Mouse (Mus musculus) Patski (cell line): Measurements from ENCODE around the gene Gpc6. TPM values are rescaled to one million over a fixed set of nuclear protein-coding genes. Genes with fewer than 3 reads are reported as not detected.

Experiments used
- ATAC-seq: fragments of 100-300 bp; one replicate; pipeline ENCODE4 v1.8.0; 2021
- CTCF ChIA-PET: fragments of 350-600 bp; sonication (Branson Sonifier 250); formaldehyde crosslinking; loops from one replicate; lab custom pipeline; 2022; ENCODE audit warnings: inconsistent platforms; lab: Charles Lee
- POLR2A ChIA-PET: fragments of 350-600 bp; sonication (Branson Sonifier 250); formaldehyde crosslinking; loops from one replicate; lab custom pipeline; 2022; ENCODE audit warnings: antibody characterized with exemption, inconsistent platforms; lab: Charles Lee
- DNase-seq: peaks from one replicate; pipeline ENCODE4 v3.0.0-alpha.2; 2011; ENCODE audit warnings: low read depth, low spot score
- H3K27me3 ChIP-seq: fragments of 371-371 bp; one replicate; pipeline ENCODE4 v1.5.1; 2021
- CTCF ChIP-seq: fragments of 100-300 bp; IDR thresholded peaks from one replicate; pipeline ENCODE4 v1.5.1; 2021
- in situ Hi-C: fragments of 300-500 bp; cut with MboI; formaldehyde crosslinking; loops from 3 replicates; pipeline ENCODE4 v1.11.1; 2018; ENCODE audit warnings: low pct_unique_long_range_greater_than_20kb, mixed read lengths
- polyA plus RNA-seq: library from polyadenylated mRNA; unstranded; gene quantifications from one replicate; pipeline ENCODE4 v1.2.3, GENCODE M21; 2021

Gene Gpc6
- polyA plus RNA-seq, 1 experiment from 2014 or later, result 56.6 TPM

DNA sequence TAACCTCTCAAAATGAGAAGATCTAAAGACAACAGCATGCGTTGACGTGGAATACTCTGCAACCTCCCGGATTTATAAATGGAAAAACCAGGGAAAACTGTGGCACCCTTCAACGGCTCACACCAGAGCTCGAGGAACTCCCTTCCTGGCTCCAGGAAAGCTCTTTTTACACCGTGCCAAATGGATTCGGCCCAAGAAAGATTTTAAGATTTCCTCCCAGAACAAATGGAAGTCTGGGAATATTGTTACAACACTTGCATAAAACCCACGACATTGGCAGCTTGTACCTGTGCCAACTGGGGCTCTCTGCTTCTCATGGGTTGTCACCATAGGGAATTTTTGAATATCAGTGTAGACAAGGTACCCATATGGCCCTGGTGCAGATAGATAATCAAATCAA, 647.1 kb downstream of the Gpc6 start:
- TF ChIP-seq CTCF, result no peak
- POLR2A ChIA-PET, result no interaction called here
- ATAC-seq, result no peak
- DNase-seq, result no peak
- no peaks in the 10 kb centered on the region for H3K27me3 ChIP-seq
- CTCF ChIA-PET, result no interaction called here
- in situ Hi-C loops, result no loop called here

DNA sequence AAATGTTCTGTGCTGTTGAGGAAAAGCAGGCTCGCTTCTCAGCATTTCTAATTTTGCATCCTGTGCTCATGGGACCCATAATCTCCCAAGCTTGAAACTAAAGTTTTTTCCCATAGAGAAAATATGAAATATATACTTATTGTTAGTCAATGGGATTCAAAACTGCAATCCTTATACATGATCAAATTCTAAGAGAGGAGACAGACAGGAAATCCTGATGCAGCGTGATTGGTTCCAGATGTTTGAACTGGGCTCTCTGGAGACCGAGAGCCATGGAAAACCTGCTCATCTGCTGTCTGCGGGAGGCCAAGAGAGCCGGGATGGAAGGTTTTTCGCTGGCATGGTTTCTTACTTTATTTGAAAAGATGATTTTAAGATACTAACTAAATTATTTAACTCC, 649.1 kb downstream of the Gpc6 start:
- DNase-seq (no peak), ATAC-seq (no peak)
- CTCF ChIA-PET, result no interaction called here

DNA sequence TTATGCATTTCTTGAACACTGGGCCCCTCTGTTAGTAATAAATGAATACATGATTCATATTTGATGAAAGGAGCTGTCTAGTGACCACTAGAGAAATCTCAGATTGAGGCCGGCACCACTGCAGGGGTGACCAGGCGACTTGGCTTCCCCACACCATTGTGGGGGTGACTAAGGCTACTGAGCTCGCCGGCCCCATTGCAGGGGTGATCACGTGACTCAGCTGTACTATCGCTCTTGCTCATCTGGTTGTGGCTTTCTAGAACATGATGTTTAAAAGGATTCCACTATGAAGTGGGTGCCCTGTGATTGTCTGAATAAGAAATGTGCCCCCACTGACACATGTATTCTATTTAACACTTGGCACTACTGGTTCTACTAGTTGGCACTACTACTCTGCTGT, 656.6 kb downstream of the Gpc6 start:
- ChIA-PET CTCF (interaction anchor here (1.6 kb wide), 1 partner anchor 15 kb away, joined by 4 read pairs; no protein-coding TSS in a partner anchor), POLR2A (no interaction called here)
- ATAC-seq (no peak), DNase-seq (no peak)
- in situ Hi-C loops, result no loop called here
- no peaks in the 10 kb centered on the region for H3K27me3 ChIP-seq
- no peak for TF ChIP-seq CTCF

More for the DNA sequence above, 649.1 kb downstream of the Gpc6 start:
- no peaks in the 10 kb centered on the region for H3K27me3 ChIP-seq
- POLR2A ChIA-PET, result no interaction called here
- TF ChIP-seq CTCF, result no peak
- in situ Hi-C loops, result no loop called here

DNA sequence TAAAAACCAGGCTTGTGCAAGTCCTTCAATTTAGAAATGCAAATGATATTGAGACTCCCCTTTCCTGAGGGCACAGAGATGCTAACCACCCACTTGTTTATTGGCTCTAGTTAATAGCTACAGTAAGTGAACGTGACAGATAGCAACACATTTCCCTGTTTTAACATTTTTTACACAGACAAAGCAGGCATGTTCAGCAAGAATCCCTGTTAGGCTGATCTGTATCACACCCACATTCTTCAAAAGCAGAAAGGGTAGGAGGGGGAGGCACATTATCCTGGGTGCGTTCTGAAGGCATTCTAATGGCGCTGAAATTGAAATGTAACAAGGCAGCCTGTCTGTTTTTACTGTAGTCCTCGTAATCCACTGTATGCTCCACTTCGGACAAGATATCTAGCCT, 674.6 kb downstream of the Gpc6 start:
- no peak for TF ChIP-seq CTCF
- ChIA-PET POLR2A (interaction anchor here (0.6 kb wide), 1 partner anchor 11 kb away, joined by 5 read pairs; no protein-coding TSS in a partner anchor), CTCF (no interaction called here)
- ATAC-seq, result no peak
- no peaks in the 10 kb centered on the region for H3K27me3 ChIP-seq
- in situ Hi-C loops, result no loop called here
- DNase-seq, result no peak

DNA sequence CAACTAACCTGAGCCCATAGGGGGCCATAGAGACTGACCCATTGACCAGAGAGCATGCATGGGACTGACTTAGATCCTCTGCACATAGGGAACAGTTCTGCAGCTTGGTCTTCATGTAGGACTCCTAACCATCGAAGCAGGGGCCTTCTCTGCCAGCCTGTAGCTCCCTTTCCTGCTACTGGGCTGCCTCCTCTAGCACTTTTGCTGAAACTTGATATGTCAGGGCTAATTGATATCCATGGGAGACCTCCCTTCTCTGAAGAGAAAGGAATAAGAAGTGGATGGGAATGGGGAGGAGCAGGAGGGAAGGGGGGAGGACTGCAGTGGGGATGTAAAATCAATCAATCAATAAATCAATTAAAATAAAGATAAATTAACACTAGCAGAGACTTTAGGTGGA, 678.7 kb downstream of the Gpc6 start:
- no peak for ATAC-seq
- no peak for DNase-seq
- H3K27me3 ChIP-seq, result no peaks in the 10 kb centered on the region
- TF ChIP-seq CTCF, result no peak
- POLR2A ChIA-PET, result no interaction called here
- in situ Hi-C loops, result no loop called here
- CTCF ChIA-PET, result no interaction called here

DNA sequence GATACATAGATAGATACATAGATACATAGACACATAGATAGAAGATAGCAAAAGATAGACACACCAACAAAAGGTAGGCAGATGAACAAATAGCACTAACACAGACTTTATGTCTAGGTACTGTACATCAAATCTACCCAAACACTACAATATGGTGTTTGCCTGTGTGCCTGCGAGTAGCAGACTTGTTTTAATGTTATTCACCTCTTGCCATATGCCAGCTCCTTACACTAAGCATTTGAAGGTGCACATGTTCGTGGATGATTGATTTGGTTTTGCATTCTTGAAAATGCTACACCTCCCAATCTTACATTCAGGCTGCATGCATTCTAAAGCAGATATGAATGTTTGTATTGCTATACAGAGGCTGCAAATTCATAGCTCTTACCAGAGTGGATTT, 680.6 kb downstream of the Gpc6 start:
- H3K27me3 ChIP-seq, result no peaks in the 10 kb centered on the region
- DNase-seq, result no peak
- in situ Hi-C loops, result no loop called here
- no peak for ATAC-seq
- ChIA-PET CTCF (interaction anchor here (1.0 kb wide), 1 partner anchor 24 kb away, joined by 3 read pairs; no protein-coding TSS in a partner anchor), POLR2A (interaction anchor here (0.7 kb wide), 1 partner anchor 649 kb away, joined by 3 read pairs; no protein-coding TSS in a partner anchor)
- TF ChIP-seq CTCF, result no peak

DNA sequence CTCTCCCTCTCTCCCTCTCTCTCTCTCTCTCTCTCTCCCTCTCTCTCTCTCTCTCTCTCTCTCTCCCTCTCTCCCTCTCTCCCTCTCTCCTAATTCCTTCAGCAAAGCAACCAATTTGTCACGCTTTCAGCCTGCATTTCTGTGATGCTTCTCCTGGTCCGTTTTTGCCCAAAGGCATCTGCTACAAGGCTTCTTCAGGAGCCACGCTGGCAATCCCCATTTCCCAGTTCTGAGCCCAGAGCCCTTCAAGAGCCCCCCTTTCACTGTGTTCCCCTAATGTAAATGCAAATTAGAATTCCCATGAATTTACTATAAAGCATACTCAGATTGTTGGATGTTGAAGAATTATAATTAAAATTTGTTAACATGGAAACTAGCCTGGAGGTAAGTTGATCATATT, 686.0 kb downstream of the Gpc6 start:
- no peaks in the 10 kb centered on the region for H3K27me3 ChIP-seq
- in situ Hi-C loops, result no loop called here
- no peak for DNase-seq
- TF ChIP-seq CTCF, result no peak
- POLR2A ChIA-PET, result no interaction called here
- no peak for ATAC-seq
- CTCF ChIA-PET, result no interaction called here

DNA sequence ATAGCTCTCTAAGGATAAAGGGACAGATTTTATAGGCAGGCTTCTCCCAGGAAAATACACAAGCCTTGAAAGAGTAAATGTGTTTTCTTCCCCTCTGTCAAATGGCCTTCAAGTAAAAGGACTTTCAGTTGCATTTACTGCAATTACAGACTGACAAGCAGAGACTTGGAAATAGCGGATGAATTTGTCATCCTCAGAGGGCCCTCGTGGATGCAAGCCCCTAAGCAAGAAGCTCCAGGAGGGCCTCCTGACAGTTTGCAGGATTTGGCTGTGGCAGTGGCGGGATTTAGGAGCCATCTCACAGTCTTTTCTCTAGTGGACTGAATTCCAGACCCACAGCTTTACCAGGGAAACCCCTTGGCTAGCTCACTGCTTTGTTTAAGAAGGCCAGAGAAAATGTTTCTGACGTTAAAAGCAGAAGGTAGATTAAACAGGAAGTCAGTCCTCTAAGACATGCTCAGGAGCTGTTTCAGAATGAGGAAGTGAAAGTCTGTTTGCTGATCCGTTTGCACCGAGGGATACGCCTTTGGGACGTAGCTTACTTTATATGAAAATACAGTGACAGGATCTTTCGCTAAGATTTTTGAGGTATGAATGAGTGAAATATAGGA, 700.1 kb downstream of the Gpc6 start:
- ATAC-seq (no peak), DNase-seq (no peak)
- in situ Hi-C loops, result no loop called here
- no peaks in the 10 kb centered on the region for H3K27me3 ChIP-seq
- ChIA-PET POLR2A (no interaction called here), CTCF (no interaction called here)
- no peak for TF ChIP-seq CTCF

DNA sequence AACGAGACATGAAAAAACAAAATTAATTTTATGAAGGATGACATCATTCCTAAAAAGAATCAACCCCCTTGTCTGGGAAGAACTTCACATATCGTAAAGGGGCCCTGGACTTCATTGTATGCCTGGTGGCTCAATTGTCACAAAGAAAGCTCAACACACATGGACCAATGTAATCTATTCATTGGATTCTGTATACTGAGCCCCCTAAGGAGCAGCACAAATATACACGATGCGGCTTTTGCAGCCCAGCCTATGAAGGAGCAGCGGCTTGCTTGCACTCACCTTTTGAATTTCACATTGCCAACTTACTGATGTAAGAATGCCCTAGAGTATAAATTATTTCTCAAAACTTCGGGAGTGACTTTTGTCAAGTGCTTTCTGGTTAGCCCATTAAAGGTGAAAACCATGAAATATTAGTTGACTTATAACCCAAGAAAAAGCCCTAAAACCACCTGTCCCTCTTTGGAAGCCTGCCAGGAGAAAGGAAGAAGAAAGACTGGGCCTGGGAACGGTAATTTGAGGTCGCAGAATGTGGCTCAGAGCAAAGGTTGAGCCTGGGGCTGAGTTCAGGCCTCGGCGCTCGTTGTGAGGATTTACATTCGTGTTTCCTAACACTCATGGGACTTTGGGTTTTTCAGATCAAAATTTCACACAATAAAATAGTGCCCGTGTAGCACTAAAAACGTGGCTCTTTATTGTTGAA, 709.3 kb downstream of the Gpc6 start:
- no peak for TF ChIP-seq CTCF
- ATAC-seq (no peak), DNase-seq (no peak)
- H3K27me3 ChIP-seq, result no peaks in the 10 kb centered on the region
- in situ Hi-C loops, result no loop called here
- CTCF ChIA-PET, result interaction anchor here (1.3 kb wide), 1 partner anchor 26 kb away, joined by 3 read pairs; no protein-coding TSS in a partner anchor
- POLR2A ChIA-PET, result no interaction called here

DNA sequence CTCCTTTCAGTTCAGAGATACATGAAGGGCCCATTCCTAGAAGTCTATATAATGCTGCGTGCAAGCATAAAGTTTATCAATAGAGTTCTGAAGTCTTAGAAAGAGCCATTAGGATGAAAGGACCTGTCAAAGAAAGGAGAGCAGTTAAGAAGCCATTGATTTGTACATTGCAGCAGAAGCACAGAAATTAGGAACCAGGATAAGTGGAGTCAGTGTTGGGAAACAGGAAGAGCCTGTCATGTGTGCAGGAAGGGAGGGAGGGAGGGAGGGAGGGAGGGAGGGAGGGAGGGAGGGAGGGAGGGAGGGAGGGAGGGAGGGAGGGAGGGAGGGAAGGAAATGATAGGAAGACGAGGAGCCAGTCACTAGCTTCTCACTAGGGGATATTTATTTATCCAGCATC, 716.7 kb downstream of the Gpc6 start:
- ChIA-PET CTCF (no interaction called here), POLR2A (no interaction called here)
- ATAC-seq, result no peak
- no peaks in the 10 kb centered on the region for H3K27me3 ChIP-seq
- DNase-seq, result no peak
- TF ChIP-seq CTCF, result no peak
- in situ Hi-C loops, result no loop called here

DNA sequence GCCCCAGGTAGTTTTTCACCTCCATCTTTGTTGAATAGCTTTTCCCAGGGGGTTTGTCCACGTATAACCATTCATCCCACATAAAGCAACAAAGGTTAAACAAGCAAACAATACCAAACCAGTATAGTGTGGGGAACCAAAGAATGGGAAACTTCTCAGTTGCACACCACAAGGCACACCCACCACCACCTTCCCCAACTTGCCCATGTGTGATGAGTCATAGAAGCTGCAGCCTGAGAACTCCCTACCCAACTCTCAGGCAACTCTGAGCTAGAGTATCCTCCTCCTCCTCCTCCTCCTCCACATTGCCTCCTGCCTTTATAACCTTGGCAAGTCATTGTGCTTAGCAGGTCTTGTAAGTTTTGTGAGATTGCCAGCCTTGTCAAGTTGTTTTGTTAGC, 718.0 kb downstream of the Gpc6 start:
- ATAC-seq (no peak), DNase-seq (no peak)
- in situ Hi-C loops, result no loop called here
- TF ChIP-seq CTCF, result no peak
- H3K27me3 ChIP-seq, result no peaks in the 10 kb centered on the region
- ChIA-PET POLR2A (no interaction called here), CTCF (no interaction called here)
